Mouse (Mus musculus): ENCODE data around the gene Scgb1b10. TPM values are rescaled to one million over a fixed set of nuclear protein-coding genes. Genes with fewer than 3 reads are reported as not detected.
"Not testable (repeated sequence)": the region's sequence is repeated elsewhere in the genome, so short reads cannot be mapped to it uniquely, and the experiment has no call there.

The Scgb1b10 gene
- polyA plus RNA-seq (2016; fragmentation: Nextera tagmentation; extraction: Ambion mirVana) = not detected in 2 replicates

GRCm38 (mm10) chr7:32100553-32100952, at the start of gene Scgb1b10:
TSS of gene Scgb1b10 (plus strand) at chr7:32100853.
- H3K9me3 ChIP-seq (replicated peaks); H3K27ac ChIP-seq (replicated peaks); H3K4me1 ChIP-seq; H3K36me3 ChIP-seq; H3K27me3 ChIP-seq (ENCODE audit: low read depth, poor library complexity, severe bottlenecking); DNase-seq (ENCODE audit: low spot score); H3K4me3 ChIP-seq: not testable (repeated sequence)

Other genes with a start within 250 kb of the Scgb1b10 start
- gene Scgb2b11, start 110.3 kb downstream of the Scgb1b10 start, polyA plus RNA-seq (2016; fragmentation: Nextera tagmentation; extraction: Ambion mirVana) = not detected in 2 replicates
- gene Scgb1b11, start 122.0 kb downstream of the Scgb1b10 start, polyA plus RNA-seq (2016; fragmentation: Nextera tagmentation; extraction: Ambion mirVana) = not detected in 2 replicates
- not detected in 2 replicates for gene Scgb2b12, start 226.4 kb downstream of the Scgb1b10 start, polyA plus RNA-seq (2016; fragmentation: Nextera tagmentation; extraction: Ambion mirVana)
- gene Scgb1b12, start 233.3 kb downstream of the Scgb1b10 start, polyA plus RNA-seq (2016; fragmentation: Nextera tagmentation; extraction: Ambion mirVana) = not detected in 2 replicates